Mouse (Mus musculus) lung, postnatal 36 days (tissue): Measurements from ENCODE around the gene Cacnb1.

Source experiments
- DNase-seq: peaks from one replicate; pipeline ENCODE4 v3.0.0; 2022; ENCODE audit warnings: mixed read lengths

Cacnb1 gene

GRCm38 (mm10) chr11:97953939-97954275 lies 68.9 kb downstream of the Cacnb1 start:
- DNase-seq = no peak

- no peak for DNase-seq
Measured at GRCm38 (mm10) chr11:97953179-97953938, 69.5 kb downstream of the Cacnb1 start.

- no peak for DNase-seq
Measured at GRCm38 (mm10) chr11:97952367-97953006, 70.3 kb downstream of the Cacnb1 start.
